Mouse (Mus musculus) E14TG2a.4 (cell line): Measurements from ENCODE around the gene Abhd17a.

Experiments used
- H3K27me3 ChIP-seq: 2 replicates; pipeline ENCODE4 v1.6.1; 2014; ENCODE audit warnings: low read length, control low read depth; ENCODE audit not compliant: insufficient read depth
- H3K36me3 ChIP-seq: 2 replicates; pipeline ENCODE4 v1.6.1; 2014; ENCODE audit warnings: low read length, control low read depth; ENCODE audit not compliant: insufficient read depth
- H3K4me1 ChIP-seq: replicated peaks from 2 replicates; pipeline ENCODE4 v1.6.1; 2014; ENCODE audit warnings: low read depth, low read length, control low read depth
- H3K4me3 ChIP-seq: replicated peaks from 2 replicates; pipeline ENCODE4 v1.5.1; 2014; ENCODE audit warnings: mild to moderate bottlenecking, low read length
- H3K9me3 ChIP-seq: 2 replicates; pipeline ENCODE4 v1.6.1; 2014; ENCODE audit warnings: low read length, control low read depth
- CTCF ChIP-seq: conservative IDR thresholded peaks from 2 replicates; pipeline ENCODE4 v1.5.1; 2014; ENCODE audit warnings: low read length
- NANOG ChIP-seq: IDR thresholded peaks from 2 replicates; pipeline ENCODE4 v1.6.1; 2014; ENCODE audit warnings: borderline replicate concordance, low read length, mixed read lengths
- POU5F1 ChIP-seq: IDR thresholded peaks from 2 replicates; pipeline ENCODE4 v1.6.1; 2014; ENCODE audit warnings: low read length, borderline replicate concordance

The Abhd17a gene

DNA sequence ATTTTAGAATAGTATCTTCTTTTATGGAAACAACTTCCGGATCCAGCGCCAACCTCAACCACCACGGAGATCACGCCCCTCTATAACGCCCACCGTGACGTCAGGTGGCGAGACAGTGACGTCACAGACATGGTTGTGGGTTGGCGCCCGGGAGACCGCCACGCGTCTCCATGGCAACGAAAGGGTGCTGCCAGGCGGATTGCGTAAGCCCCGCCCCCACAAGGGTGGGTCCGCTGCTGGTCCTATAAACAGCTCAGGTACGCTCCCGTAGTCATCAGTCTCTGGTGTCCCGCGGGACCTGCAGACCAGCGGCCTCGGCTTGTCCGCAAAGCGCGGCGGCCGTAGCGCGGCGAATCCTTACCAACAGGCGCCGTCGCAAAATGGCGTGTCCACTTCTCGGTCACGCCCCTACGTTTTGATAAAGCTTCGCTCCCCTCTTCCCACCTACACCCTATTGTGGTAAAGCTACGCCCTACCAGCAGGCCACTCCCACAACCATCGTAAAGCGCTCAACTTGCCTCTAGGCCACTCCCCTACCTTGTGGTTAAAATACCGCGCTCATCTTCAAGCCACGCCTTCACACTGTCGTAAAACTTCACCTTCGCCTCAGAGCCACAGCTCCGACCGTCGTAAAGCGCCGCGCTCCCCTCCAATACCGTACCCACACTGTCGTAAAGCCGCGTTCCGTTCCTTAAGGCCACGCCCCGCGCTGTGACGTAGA lies 32.0 kb upstream of the Abhd17a start:
- TF ChIP-seq POU5F1 = no peak
- no peak for TF ChIP-seq NANOG
- no peak for TF ChIP-seq CTCF
- Histone ChIP-seq H3K27me3 (no peaks in the 10 kb centered on the region), H3K36me3 (peaks cover 33% of the 10 kb centered on the region)

DNA sequence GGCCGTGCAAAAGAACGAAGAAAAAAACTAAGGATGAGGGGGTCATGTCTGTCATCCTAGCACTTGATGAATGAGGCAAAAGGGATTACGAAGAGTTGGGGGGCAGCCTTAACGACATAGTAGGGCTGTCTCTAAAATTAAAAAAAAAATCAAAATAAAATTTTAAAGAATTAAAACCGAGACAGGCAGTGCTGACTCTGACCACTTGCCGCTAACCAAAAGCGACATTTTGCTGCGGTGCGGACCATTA lies 31.5 kb upstream of the Abhd17a start:
- Histone ChIP-seq H3K36me3 (peaks cover 32% of the 10 kb centered on the region), H3K4me3 (peak overlapping the region; percentile 95), H3K9me3 (no peaks in the 10 kb centered on the region), H3K27me3 (no peaks in the 10 kb centered on the region), H3K4me1 (peaks cover 72% of the 10 kb centered on the region)
- no peak for TF ChIP-seq POU5F1
- TF ChIP-seq CTCF = no peak
- TF ChIP-seq NANOG = no peak

More for the DNA sequence above, 32.0 kb upstream of the Abhd17a start:
- Histone ChIP-seq H3K4me1 (peaks cover 74% of the 10 kb centered on the region), H3K9me3 (no peaks in the 10 kb centered on the region), H3K4me3 (peak overlapping the region; percentile 95)

DNA sequence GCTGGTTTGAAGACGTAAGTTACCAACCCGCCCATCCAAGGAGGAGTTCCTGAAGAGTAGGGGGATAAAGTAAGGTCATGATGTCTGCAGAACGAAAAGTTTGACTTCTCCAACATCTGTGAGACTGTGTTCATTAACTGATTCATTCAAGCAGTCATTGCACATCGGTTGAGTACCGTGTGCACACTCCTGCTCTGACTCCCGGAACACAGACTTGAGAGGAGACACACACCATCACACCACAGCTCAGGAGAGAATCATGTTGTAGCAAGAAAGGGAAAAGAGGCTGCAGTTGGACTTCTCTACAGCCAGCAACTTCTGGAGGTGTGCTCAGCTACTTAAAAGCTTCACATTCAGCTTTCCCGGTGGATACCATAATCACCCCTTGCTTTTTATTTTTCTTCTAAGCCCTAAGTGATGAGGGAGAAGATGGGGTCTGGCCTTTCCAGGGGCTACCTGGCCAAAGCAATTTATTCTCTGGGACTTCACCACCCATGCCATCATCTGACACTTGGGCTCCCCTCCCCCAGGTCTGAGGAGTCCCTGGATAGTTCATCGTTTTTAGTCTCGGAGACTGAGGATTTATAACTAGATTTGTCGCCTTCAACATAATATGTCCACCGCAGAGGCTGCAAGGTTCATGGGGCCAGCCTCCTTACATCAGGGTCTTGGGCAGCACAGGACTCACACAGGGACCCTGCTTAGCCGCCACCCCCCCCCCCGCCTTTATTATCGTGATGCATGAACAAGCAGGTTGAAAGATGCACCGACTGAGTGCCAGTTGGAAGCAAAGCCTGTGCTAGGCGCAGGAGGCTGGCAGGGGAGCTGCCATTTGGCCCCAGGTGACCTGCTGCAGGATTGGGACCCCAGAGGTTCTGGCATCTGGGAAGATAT lies 30.9 kb upstream of the Abhd17a start:
- Histone ChIP-seq H3K4me1 (peaks cover 66% of the 10 kb centered on the region), H3K36me3 (peaks cover 32% of the 10 kb centered on the region), H3K4me3 (peak overlapping the region; percentile 95), H3K27me3 (no peaks in the 10 kb centered on the region), H3K9me3 (no peaks in the 10 kb centered on the region)
- TF ChIP-seq NANOG = no peak
- no peak for TF ChIP-seq POU5F1
- no peak for TF ChIP-seq CTCF

DNA sequence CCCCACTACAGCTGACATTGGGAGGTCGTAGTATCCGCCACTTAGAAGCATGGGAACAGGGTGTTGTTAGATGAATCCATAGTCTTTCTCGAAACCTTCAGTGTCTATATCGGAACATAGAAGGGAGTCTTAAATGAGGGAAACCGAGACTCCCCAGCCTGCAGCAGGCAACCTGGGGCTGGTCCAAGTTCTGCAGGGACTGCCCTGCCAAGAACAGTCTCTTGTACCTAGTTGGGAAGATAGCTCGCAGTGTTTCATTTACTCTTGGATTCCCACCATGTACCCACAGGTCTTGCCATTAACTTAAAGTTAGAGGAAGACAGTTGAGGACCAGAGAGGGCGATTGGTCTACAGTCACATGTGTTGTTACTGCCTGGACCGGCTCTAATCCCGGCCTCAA lies 30.2 kb upstream of the Abhd17a start:
- Histone ChIP-seq H3K4me3 (peak overlapping the region; percentile 95), H3K27me3 (no peaks in the 10 kb centered on the region)
- TF ChIP-seq NANOG (no peak), CTCF (no peak), POU5F1 (no peak)

DNA sequence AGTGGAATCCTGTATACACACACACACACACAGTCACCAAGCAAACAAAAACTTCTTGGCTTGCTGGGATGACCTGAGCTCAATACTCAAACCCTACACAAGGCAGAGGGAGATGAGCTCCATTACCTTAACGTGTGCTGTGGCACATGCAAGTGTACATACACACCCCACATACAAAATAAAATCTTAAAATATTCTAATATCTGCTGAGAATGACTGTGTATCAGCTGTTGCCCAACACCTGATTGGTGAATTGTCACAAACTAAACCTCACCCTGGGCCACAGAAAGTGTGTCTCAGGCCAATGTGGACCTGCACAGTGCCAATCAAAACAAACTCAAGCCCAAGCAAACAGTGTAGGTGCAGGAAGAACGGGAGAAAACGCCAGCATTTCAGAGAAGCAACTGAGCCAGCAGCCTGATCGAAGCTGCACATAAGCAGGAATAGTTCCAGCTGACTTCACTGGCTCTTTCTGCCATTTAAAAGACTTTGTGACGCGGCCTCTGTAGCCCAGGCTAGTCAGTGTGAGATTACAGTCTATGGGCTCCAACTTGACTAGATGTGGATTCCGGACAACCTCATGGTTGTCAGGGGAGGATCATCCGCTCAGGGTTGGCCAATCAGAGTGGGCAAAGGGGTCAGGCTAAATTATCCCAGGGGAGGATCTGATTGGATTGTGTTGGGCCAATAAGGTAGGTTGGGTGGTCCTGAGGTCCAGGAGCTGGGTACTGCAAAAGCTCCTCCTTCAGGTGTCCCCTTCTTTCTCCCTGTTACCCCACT lies 29.5 kb upstream of the Abhd17a start:
- Histone ChIP-seq H3K4me1 (peaks cover 57% of the 10 kb centered on the region), H3K9me3 (no peaks in the 10 kb centered on the region), H3K36me3 (peaks cover 32% of the 10 kb centered on the region), H3K4me3 (peak overlapping the region; percentile 95), H3K27me3 (no peaks in the 10 kb centered on the region)
- TF ChIP-seq NANOG (no peak), CTCF (no peak), POU5F1 (no peak)

More for the DNA sequence above, 30.2 kb upstream of the Abhd17a start:
- Histone ChIP-seq H3K36me3 (peaks cover 32% of the 10 kb centered on the region), H3K4me1 (peaks cover 63% of the 10 kb centered on the region), H3K9me3 (no peaks in the 10 kb centered on the region)

DNA sequence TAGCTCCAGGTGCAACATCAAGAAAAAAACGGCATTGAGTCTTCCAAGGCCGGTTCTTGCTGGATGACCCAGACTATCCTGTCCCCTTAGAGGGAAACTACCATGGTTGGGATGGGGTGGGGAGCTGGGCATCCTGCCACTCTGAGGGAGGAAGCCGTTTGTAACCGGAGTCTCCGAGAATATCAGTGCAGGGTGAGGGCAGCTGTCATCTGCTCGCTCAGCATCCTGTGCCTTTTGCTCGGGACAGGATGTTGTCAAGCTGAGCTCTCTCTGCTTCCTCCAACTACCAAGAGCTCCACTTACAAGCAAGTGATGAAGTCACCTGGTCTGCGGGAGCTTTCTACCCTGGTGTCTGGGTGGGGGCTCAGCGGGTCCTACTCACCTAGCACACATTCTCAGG lies 28.0 kb upstream of the Abhd17a start:
- H3K9me3 ChIP-seq = no peaks in the 10 kb centered on the region
- TF ChIP-seq NANOG (no peak), POU5F1 (no peak), CTCF (no peak)
- peaks cover 57% of the 10 kb centered on the region for H3K4me1 ChIP-seq
- H3K36me3 ChIP-seq = peaks cover 38% of the 10 kb centered on the region
- H3K27me3 ChIP-seq = no peaks in the 10 kb centered on the region
- H3K4me3 ChIP-seq = no peak overlapping the region

DNA sequence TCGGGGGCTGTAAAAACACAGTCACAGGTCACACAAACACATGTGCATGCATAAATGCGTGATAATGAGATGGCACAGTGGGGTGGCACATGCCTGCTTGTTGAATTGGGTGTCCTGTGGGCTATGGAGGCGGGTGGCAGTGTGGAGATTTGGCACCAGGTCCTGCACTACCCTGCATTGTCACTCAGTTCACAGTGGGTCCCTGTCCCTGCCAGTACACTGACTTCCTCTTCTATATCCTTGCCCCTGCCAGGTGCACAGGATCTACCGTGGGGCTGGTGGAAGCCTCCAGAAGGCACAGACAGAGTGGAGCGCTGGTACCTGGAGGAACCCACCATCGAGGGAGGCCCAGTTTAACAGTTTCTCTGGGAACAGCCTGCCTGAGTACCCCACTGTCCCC lies 24.2 kb upstream of the Abhd17a start:
- peaks cover 76% of the 10 kb centered on the region for H3K36me3 ChIP-seq
- no peaks in the 10 kb centered on the region for H3K9me3 ChIP-seq
- H3K4me1 ChIP-seq = peaks cover 57% of the 10 kb centered on the region
- no peaks in the 10 kb centered on the region for H3K27me3 ChIP-seq
- TF ChIP-seq CTCF (no peak), NANOG (no peak), POU5F1 (no peak)
- no peak overlapping the region for H3K4me3 ChIP-seq

DNA sequence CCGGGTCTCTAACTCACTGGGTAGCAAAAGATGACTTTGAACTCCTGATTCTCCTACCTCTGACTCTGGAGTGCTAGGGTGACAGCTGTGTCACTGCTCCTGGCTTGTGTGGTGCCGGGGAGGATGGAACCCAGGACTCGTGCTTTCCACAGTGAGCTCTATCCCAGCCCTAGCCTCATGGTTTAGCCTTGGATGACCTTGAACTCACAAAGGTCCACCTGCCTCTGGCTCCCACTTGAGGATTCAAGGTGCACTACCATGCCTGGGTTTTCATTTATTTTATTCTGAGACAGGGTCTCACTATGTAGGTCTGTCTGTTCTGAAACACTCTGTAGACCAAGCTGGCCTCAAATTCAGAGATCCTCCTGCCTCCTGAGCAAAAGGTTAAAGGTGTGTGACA lies 23.7 kb upstream of the Abhd17a start:
- H3K9me3 ChIP-seq = no peaks in the 10 kb centered on the region
- TF ChIP-seq CTCF (peak; percentile 19; the same call in 1 of the 2 replicates), NANOG (no peak)
- peaks cover 82% of the 10 kb centered on the region for H3K36me3 ChIP-seq
- peaks cover 61% of the 10 kb centered on the region for H3K4me1 ChIP-seq
- H3K4me3 ChIP-seq = no peak overlapping the region
- H3K27me3 ChIP-seq = no peaks in the 10 kb centered on the region
